Mouse (Mus musculus): ENCODE data around the gene Gm17581. TPM values are rescaled to one million over a fixed set of nuclear protein-coding genes. Genes with fewer than 3 reads are reported as not detected.

The Gm17581 gene
- polyA plus RNA-seq, 1 experiment = not detected

- Histone ChIP-seq H3K4me1 (ENCODE audit: control insufficient read depth, insufficient read depth, low read length) (peaks cover 4% of the 10 kb centered on the region), H3K27ac (ENCODE audit: insufficient read depth, low read length) (no peak overlapping the region), H3K4me3 (ENCODE audit: insufficient read depth, low read length) (no peak overlapping the region)
- TF ChIP-seq CTCF (IDR thresholded peaks at IDR 0.05; ENCODE audit: borderline replicate concordance, insufficient read depth, low read length) (no peak), POLR2A (IDR thresholded peaks at IDR 0.05; ENCODE audit: low read depth, low read length) (no peak)
Observed at GRCm38 (mm10) chr2:155695316-155695715, 40.4 kb downstream of the Gm17581 start.

GRCm38 (mm10) chr2:155694564-155694963 lies 41.1 kb downstream of the Gm17581 start:
- Histone ChIP-seq H3K4me1 (ENCODE audit: control insufficient read depth, insufficient read depth, low read length) (peaks cover 4% of the 10 kb centered on the region), H3K4me3 (ENCODE audit: insufficient read depth, low read length) (no peak overlapping the region), H3K27ac (ENCODE audit: insufficient read depth, low read length) (no peak overlapping the region)
- TF ChIP-seq CTCF (IDR thresholded peaks at IDR 0.05; ENCODE audit: borderline replicate concordance, insufficient read depth, low read length) (no peak), POLR2A (IDR thresholded peaks at IDR 0.05; ENCODE audit: low read depth, low read length) (no peak)

GRCm38 (mm10) chr2:155693136-155693535 lies 42.5 kb downstream of the Gm17581 start:
- no peak overlapping the region for H3K4me3 ChIP-seq (ENCODE audit: insufficient read depth, low read length)
- TF ChIP-seq CTCF (IDR thresholded peaks at IDR 0.05; ENCODE audit: borderline replicate concordance, insufficient read depth, low read length) (no peak), POLR2A (IDR thresholded peaks at IDR 0.05; ENCODE audit: low read depth, low read length) (no peak)
- peaks cover 4% of the 10 kb centered on the region for H3K4me1 ChIP-seq (ENCODE audit: control insufficient read depth, insufficient read depth, low read length)
- H3K27ac ChIP-seq (ENCODE audit: insufficient read depth, low read length) = no peak overlapping the region

- peak; percentile 79 for TF ChIP-seq POLR2A (IDR thresholded peaks at IDR 0.05; ENCODE audit: low read depth, low read length)
- peak; percentile 89 for TF ChIP-seq CTCF (IDR thresholded peaks at IDR 0.05; ENCODE audit: borderline replicate concordance, insufficient read depth, low read length)
- Histone ChIP-seq H3K4me3 (ENCODE audit: insufficient read depth, low read length) (peak within 1 kb of the TSS; percentile 96), H3K27ac (ENCODE audit: insufficient read depth, low read length) (peak within 1 kb of the TSS; percentile 39), H3K4me1 (ENCODE audit: control insufficient read depth, insufficient read depth, low read length) (peaks cover 4% of the 10 kb centered on the region)
Observed at GRCm38 (mm10) chr2:155691723-155692493, 43.8 kb downstream of the Gm17581 start, which contains the start of gene Trpc4ap. Gene Trpc4ap (minus strand): TSS chr2:155692384.

- TF ChIP-seq POLR2A (IDR thresholded peaks at IDR 0.05; ENCODE audit: low read depth, low read length) (no peak), CTCF (IDR thresholded peaks at IDR 0.05; ENCODE audit: borderline replicate concordance, insufficient read depth, low read length) (no peak)
- peak overlapping the region; percentile 96 for H3K4me3 ChIP-seq (ENCODE audit: insufficient read depth, low read length)
Observed at GRCm38 (mm10) chr2:155691336-155691722, 44.3 kb downstream of the Gm17581 start.

GRCm38 (mm10) chr2:155689211-155689610 lies 46.5 kb downstream of the Gm17581 start:
- TF ChIP-seq CTCF (IDR thresholded peaks at IDR 0.05; ENCODE audit: borderline replicate concordance, insufficient read depth, low read length) = no peak
- no peak for TF ChIP-seq POLR2A (IDR thresholded peaks at IDR 0.05; ENCODE audit: low read depth, low read length)
- Histone ChIP-seq H3K27ac (ENCODE audit: insufficient read depth, low read length) (no peak overlapping the region), H3K4me1 (ENCODE audit: control insufficient read depth, insufficient read depth, low read length) (peaks cover 4% of the 10 kb centered on the region), H3K4me3 (ENCODE audit: insufficient read depth, low read length) (no peak overlapping the region)

More at GRCm38 (mm10) chr2:155691336-155691722, 44.3 kb downstream of the Gm17581 start:
- Histone ChIP-seq H3K27ac (ENCODE audit: insufficient read depth, low read length) (peak overlapping the region; percentile 39), H3K4me1 (ENCODE audit: control insufficient read depth, insufficient read depth, low read length) (peaks cover 4% of the 10 kb centered on the region)

- Histone ChIP-seq H3K4me3 (ENCODE audit: insufficient read depth, low read length) (no peak overlapping the region), H3K4me1 (ENCODE audit: control insufficient read depth, insufficient read depth, low read length) (peaks cover 4% of the 10 kb centered on the region), H3K27ac (ENCODE audit: insufficient read depth, low read length) (no peak overlapping the region)
- TF ChIP-seq CTCF (IDR thresholded peaks at IDR 0.05; ENCODE audit: borderline replicate concordance, insufficient read depth, low read length) = no peak
- TF ChIP-seq POLR2A (IDR thresholded peaks at IDR 0.05; ENCODE audit: low read depth, low read length) = no peak
Observed at GRCm38 (mm10) chr2:155687746-155688145, 47.9 kb downstream of the Gm17581 start.

GRCm38 (mm10) chr2:155686572-155686971 lies 49.1 kb downstream of the Gm17581 start:
- Histone ChIP-seq H3K27ac (ENCODE audit: insufficient read depth, low read length) (no peak overlapping the region), H3K4me1 (ENCODE audit: control insufficient read depth, insufficient read depth, low read length) (peaks cover 4% of the 10 kb centered on the region), H3K4me3 (ENCODE audit: insufficient read depth, low read length) (no peak overlapping the region)
- TF ChIP-seq POLR2A (IDR thresholded peaks at IDR 0.05; ENCODE audit: low read depth, low read length) (no peak), CTCF (IDR thresholded peaks at IDR 0.05; ENCODE audit: borderline replicate concordance, insufficient read depth, low read length) (no peak)

Other genes with a start within 250 kb of the Gm17581 start
- 7.1 and 10.1 TPM in 2 replicates for gene Acss2, start 217.9 kb downstream of the Gm17581 start, polyA plus RNA-seq (2011; ENCODE audit: insufficient read length, low read depth, missing spikeins)
- gene Ggt7, start 217.6 kb downstream of the Gm17581 start, polyA plus RNA-seq (2011; ENCODE audit: insufficient read length, low read depth, missing spikeins) = 10.8 and 11.0 TPM in 2 replicates
- gene Gss, start 143.1 kb downstream of the Gm17581 start, polyA plus RNA-seq (2011; ENCODE audit: insufficient read length, low read depth, missing spikeins) = 23.4 and 37.7 TPM in 2 replicates
- not detected in 2 replicates for gene Myh7b, start 124.7 kb downstream of the Gm17581 start, polyA plus RNA-seq (2011; ENCODE audit: insufficient read length, low read depth, missing spikeins)
- 105 and 109 TPM in 2 replicates for gene Trpc4ap, start 43.5 kb downstream of the Gm17581 start, polyA plus RNA-seq (2011; ENCODE audit: insufficient read length, low read depth, missing spikeins)
- 13.8 and 16.4 TPM in 2 replicates for gene Edem2, start 6.4 kb downstream of the Gm17581 start, polyA plus RNA-seq (2011; ENCODE audit: insufficient read length, low read depth, missing spikeins)
- gene Procr, start 15.3 kb upstream of the Gm17581 start, polyA plus RNA-seq (2011; ENCODE audit: insufficient read length, low read depth, missing spikeins) = 11.6 and 28.2 TPM in 2 replicates
- 0.16 TPM in 1 of 2 replicates, not detected in the other for gene Mmp24, start 39.5 kb upstream of the Gm17581 start, polyA plus RNA-seq (2011; ENCODE audit: insufficient read length, low read depth, missing spikeins)
- gene BC029722, start 83.6 kb upstream of the Gm17581 start, polyA plus RNA-seq (2011; ENCODE audit: insufficient read length, low read depth, missing spikeins) = 35.2 and 46.7 TPM in 2 replicates
- gene Eif6, start 91.1 kb upstream of the Gm17581 start, polyA plus RNA-seq (2011; ENCODE audit: insufficient read length, low read depth, missing spikeins) = 131 and 133 TPM in 2 replicates
- not detected in 2 replicates for gene Fam83c, start 99.0 kb upstream of the Gm17581 start, polyA plus RNA-seq (2011; ENCODE audit: insufficient read length, low read depth, missing spikeins)
- 37.8 and 39.5 TPM in 2 replicates for gene Uqcc1, start 194.4 kb upstream of the Gm17581 start, polyA plus RNA-seq (2011; ENCODE audit: insufficient read length, low read depth, missing spikeins)
- not detected in 2 replicates for gene Gm15557, start 204.9 kb upstream of the Gm17581 start, polyA plus RNA-seq (2011; ENCODE audit: insufficient read length, low read depth, missing spikeins)
- gene Gdf5, start 209.5 kb upstream of the Gm17581 start, polyA plus RNA-seq (2011; ENCODE audit: insufficient read length, low read depth, missing spikeins) = 0.92 and 1.3 TPM in 2 replicates
- 19.3 and 28.4 TPM in 2 replicates for gene Cep250, start 220.6 kb upstream of the Gm17581 start, polyA plus RNA-seq (2011; ENCODE audit: insufficient read length, low read depth, missing spikeins)